Mouse (Mus musculus) urinary bladder, postnatal 14 days (tissue): ENCODE data around the gene Chd6.

Source experiments
- DNase-seq: peaks from one replicate; pipeline ENCODE4 v3.0.0; 2021; ENCODE audit warnings: low spot score

The Chd6 gene

DNA sequence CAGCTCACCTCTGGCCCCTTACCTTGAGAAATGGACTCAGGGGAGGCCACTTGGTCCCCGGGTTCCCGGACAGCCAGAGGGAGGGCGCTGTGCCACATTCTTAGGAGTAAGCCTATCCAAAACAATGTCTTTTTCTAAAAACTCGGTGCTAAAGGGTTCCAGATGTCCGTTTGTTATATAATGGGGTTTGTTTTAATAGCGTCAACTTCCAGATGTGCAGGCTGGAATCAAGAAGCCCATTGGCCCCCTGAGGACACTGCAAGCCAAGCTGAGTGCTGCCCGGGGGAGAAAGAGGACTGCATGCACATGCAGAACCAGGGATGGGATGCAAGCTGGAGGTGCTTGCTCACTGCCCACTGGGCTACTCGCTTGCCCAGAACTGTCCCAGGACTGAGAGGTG, 176.6 kb downstream of the Chd6 start:
- DNase-seq: no peak

DNA sequence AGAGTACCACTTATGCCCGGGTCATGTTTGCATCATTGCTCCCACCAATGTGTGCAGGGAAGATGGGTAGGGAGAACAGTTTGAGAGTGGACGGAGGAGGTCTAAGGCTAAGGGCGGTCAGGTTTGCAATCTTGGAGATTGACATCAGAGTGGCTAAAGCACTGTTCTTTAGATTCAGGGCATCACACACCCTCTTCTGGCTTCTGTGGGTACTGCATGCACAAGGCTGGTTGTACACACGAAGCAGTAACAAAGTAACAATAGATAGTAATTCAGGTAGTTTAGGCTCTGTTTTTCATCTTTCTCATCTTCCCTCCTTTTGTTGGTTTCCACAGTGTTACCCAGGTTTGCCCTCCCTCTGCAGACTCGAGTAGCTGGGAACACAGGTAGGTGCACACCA, 177.5 kb downstream of the Chd6 start:
- DNase-seq: no peak

DNA sequence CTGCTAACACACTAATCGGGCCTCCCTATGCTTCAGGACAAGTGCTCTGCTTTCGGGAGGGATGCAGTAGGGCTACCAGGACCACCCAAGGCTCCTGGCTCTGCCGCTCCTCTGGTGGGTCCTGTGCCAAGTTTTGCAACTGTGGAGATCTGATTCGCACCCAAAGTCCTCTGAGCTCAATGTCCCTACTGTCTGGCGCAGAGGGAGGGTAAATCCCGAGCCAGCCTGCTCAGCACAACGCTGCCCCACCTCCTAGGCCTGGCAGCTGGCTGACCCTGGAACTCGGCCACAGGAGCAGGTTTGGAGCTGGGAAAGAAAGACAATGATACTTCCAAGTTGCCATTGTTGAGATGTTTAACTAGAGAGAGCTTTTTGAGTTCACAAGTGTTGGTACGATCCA, 183.7 kb downstream of the Chd6 start:
- DNase-seq: no peak

DNA sequence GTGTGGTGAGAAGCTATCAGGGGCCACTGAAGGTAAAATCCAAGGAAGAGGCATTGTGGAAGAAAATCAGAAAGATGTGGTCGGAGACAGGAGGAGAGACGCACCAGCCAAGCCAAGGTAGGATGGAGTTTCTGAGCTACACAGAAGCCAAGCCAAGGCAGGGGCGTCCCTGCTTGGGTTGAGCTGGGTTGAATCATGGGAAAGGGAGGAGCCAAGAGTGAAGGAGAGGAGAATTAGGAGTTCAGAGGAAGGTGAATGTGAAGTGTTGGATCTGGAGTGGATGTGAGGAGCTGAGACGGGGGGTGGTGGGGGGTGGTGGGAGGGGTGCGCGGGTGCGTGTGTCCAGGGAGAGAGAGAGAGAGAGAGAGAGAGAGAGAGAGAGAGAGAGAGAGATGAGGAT, 187.6 kb downstream of the Chd6 start:
- DNase-seq: no peak

DNA sequence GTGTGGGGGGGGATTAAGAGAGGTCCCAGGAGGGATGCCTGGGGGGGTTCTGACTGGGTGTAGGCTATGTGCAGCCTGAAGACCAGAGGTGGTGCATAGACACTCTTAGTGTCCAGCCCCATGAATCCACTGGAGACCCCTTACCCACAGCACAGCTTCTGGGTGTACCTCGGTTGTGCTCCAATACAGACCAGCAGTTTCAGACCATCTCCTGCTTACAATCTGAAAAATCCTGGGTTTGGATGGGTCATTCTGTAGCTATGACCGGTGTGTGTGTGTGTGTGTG, 190.0 kb downstream of the Chd6 start:
- DNase-seq: no peak

DNA sequence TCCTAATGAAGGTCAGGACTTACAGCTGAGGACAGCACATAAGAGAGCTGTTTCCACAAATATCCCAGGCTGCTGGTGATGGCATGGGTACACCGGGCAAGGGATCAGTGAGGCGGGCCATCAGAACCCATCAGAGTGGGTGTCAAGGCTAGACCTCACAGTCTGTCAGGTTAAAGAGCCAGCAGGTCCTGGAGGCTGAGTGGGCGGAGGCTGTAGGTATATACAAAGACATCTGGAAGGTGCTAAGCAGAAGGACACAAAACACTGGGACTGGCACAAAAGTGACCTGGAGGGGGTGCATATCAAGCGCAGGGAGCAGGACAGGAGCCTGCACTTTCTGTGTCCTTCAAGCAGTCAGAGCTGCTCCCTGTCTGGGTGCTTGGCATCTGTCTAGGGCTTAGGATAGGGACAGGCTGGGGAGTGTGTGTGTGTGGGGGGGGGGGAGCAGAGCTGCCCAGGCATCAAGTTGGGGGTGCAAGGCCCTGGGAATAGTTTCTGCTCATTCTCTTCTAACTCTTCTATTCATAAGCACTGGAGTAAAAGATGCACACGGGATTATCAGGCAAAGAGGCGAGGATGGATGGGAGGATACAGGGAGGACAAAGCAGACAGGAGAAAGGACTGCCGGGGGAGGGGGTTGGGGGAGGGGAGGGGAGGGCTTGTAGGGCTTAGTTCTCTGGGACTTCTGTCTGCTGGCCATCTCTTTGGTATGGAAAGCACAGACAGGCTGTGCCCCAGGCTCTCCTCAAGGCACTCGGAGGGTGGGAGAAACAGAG, 190.5 kb downstream of the Chd6 start:
- no peak for DNase-seq

DNA sequence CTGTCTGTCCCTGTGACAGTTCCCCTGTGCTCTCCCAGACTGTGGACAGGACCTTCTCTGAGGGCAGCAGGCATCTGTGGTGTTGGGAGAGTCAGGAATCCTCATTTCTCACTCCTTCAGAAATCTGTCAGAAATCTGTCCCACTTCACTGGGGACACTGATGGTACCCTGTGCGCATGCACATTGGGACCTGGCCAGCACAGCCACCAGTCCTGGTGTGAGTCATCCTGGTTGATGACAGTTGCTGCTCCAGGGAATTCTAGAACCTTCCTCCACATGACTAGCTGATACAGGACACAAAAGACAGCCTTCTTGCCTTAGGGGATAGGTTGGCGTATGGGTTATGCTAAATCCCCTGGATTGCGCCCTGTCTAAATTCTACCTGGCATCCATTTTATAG, 191.6 kb downstream of the Chd6 start:
- no peak for DNase-seq

DNA sequence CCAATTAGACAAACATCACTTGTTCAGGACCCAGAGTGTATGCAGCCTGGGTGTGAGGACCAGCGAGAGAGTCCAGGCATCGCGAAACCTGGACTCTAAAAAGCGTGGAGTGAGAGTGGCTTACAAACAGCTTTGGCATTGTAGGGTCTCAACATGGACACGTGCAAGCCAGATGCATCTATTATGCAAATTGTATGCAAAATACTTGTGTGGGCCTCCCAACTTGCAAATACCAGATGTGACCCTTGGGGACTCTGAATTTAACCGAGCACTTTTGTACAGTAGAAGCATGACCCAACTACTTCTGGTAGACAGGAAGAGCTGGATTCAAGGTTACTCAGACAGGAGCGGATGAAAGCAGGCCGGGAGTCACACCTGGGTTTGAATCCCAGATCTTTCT, 192.2 kb downstream of the Chd6 start:
- no peak for DNase-seq

DNA sequence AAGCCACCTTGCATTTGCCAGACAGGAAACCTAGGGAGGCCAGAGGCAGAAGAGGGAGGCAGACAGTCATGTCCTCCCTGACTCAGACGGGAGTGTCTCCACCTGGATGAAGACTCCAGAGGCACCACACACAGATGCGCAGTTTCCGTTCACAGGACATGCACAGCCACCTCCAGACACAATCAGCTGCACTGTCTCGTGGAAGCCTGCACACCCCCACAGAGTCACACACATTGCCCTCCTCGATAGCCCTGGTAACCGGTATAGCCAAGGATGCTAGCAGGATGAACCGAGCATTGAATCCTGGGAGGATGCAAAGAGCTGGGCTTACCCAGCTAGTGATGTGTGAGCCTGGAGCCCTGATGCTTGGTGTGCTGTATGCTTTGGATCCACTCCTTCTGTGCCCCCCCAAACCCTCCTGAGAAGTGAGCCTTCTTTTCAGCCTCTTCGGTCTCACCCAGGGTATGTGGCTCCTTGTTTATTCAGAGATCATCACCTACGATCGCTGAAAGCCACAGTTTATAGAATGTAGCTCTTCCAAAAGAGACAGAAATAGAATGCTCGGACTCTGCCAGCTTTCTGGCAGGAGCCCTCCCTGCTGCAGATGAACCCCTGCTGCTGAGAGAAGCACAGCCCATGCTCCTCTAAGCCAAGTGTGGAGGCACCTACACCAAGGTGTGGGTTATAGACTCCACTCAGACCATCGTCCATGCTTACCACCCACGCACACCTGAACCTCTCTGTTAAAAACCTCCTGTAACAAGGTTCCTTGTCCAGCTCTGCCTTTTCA, 192.9 kb downstream of the Chd6 start:
- no peak for DNase-seq

DNA sequence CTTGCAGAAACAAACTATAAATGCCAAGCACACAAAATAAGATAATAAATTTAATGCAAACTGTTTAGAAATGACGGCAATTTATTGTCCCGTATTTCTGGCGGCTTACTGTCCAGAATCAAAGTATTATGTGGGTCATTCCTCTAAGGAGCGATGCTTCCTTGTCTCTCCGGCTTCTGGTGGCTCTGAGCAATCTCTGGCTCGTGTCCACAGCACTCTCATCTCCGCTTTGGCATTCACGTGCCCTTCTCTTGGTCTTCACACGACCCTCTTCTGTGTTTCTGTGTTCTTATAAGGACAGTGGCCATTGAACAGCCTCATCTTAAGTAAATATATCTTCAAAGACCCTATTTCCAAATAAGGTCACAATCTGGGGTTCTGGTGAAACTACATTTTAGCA, 194.2 kb downstream of the Chd6 start:
- DNase-seq: no peak

DNA sequence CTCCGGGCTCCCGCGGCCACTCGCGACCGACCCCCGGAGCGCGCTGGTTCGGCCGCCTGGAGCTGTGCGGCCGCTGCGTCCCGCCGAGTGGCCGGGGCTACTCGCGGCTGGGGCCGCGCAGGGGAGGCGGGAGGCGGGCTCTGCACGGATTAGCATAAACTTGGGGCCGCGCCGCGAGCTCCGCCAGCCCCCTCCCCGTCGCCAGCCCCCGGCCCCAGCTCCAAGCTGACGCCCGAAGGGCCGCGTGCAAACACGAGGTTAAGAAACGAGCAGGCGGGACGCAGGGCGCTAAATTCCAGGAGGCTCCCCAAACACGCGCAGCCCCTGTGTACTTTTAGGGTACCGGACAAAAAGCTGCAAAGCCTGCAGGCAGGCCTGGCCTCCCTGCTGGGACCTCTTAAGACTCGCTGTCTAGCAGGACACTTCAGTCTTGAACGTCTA, 196.6 kb downstream of the Chd6 start, which contains the start of gene Emilin3:
Emilin3 (minus strand) TSS at position 98 of the 441 bp plus-strand sequence.
- DNase-seq: peak; percentile 16

DNA sequence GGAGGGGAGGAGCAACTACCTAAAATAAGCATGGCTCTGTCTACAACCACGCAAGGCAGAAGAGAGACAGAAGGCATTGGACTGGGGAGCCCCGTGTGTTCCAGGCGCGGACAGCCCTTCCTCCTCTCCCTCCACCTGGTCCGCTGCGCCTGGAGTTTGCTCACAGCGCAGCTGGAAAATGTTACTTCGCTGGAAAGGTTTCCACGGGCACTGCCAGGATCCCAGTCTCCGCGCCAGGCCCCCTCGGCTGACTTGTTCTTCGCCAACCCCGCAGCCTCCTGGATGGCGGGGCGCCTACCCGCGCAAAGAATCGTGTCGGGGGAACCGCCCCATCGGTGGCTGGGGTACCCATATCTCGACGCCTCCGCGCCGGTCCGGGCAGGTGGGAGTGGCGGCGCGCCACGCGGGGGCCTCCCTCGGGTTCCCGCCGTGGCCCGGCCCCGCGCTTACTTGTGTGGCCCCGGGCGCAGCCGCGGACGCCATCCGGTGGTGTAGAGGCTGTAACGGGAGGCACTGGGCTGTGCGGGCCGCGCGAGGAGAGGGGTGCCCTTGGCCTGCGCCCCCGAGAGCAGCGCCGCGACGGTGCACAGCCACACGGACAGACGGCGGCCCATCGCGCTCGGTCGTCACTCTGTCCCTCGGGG, 197.2 kb downstream of the Chd6 start:
- no peak for DNase-seq

DNA sequence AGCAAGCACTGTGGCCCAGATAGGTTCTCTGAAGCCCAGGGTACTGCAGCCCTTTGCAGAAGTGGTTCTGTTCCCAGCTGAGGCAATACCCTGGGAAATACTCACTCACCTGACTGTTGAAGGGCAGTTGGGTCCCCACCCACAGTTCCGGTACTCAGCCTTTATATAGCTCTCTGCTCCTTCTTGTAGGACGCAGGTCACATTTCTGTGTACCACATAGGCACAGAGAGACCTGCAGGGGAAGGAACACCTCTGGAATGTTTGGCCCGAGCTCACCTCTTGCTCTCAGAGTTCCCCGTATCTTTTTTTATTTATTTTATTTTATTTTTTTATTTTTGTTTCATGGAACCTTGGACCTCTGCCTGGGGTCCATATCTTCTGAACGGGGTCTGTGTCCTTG, 198.2 kb downstream of the Chd6 start:
- DNase-seq: no peak

DNA sequence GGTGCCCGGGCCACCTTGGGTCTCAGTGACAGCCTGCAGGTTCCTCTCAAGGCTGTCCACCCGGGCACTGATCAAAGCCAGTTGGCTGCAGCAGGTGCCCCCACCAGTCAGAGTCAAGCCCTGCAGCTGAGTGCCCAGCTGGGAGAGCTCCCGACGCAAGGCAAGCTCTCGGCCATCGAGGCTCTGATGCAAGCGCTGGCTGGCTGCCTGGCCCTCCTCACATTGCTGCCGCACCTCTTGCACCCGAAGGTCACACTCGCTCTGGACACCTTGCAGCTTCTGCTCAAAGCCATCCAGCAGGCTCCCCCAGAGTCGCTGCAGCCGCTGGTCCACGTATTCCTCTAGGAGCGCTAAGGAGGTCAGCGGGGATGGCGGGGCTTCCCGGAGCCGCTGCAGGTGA, 200.3 kb downstream of the Chd6 start:
- no peak for DNase-seq

DNA sequence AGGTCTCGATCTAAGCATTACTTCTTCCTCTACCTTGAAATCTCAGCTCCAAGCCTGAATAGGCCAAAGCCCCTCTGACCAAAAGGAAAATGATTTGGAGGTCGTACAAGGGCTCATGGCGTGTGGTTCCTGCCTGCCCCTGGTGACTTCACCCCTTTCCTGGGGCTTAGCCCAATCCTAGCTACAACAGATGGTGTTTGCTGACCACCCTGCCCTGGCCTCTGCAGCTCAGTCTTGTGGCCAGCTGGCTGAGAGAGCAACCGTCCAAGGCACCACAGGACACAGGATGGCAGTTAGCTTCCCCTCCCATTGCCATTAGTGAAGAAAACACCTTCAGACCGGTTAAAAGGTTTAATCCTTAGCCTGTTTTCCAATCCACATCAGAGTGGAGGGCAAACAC, 202.8 kb downstream of the Chd6 start:
- no peak for DNase-seq

DNA sequence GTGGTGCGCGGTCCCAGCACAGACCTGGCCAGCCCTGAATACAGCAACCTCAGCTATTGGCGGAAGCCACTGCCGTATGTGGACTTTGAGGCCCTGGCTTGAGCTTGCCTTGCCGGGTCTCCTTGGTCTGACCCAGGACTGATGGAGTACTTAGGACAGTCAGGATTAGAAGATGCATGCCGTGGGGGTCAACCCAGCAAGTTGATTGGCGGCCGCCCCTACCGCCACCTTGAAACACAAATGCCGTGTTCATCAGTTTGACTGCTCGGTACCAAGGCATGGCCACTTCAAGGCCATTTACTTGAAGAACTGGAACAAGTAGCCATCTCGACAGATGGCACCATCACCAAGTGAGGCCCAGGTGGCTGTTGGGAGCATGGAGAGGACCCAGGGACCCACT, 203.6 kb downstream of the Chd6 start:
- DNase-seq: no peak

DNA sequence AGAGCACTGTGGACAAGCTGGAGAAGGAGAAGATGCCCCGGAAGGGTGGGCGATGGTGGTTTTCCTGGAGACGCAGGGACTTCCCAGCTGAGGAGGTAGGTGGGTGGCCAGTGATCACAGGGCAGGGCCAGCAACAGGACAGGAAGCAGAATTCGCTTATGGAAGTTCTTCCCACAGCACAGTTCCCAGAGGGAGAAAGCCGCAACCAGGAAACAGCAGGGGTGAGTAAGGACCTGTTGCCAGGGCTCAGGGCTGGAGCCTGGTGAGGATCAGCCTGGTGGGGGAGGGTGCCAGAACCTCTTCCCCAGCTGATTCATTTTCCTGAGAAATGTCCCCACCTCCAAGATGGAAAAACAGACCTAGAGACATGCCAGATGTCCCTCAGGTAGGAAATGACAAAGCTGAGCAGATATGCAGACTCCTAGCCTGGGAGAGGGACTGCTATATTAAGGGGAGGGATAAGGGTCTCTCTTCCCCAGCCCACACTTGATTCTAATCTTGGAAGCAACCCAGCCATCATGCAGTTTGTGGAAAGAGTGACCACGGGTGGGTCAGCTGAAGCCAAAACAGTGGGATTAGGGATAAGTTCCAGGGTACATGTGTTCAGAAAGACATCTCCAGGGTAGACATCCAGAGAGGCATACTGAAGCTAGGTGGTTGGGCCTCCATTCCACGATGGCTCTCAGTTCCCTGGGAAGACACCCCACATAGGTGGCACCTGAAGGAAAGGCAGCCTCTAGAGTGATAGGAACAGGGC, 207.0 kb downstream of the Chd6 start:
- no peak for DNase-seq
